Mouse (Mus musculus) liver, adult 10 weeks (tissue): ENCODE measurements around the gene Itgb1bp2. TPM values are rescaled to one million over a fixed set of nuclear protein-coding genes. Genes with fewer than 3 reads are reported as not detected.

Experiments used
- polyA plus RNA-seq: library from polyadenylated mRNA; stranded (reverse); fragments of 350-450 nt; fragmentation: Illumina TruSeq; extraction: RNeasy Lipid Tissue Mini Kit (QIAGEN cat#74804); gene quantifications from one replicate; pipeline ENCODE4 v1.2.3, GENCODE M21; 2014; ENCODE audit warnings: low read depth, low replicate concordance

Itgb1bp2 gene
- polyA plus RNA-seq, result not detected

DNA sequence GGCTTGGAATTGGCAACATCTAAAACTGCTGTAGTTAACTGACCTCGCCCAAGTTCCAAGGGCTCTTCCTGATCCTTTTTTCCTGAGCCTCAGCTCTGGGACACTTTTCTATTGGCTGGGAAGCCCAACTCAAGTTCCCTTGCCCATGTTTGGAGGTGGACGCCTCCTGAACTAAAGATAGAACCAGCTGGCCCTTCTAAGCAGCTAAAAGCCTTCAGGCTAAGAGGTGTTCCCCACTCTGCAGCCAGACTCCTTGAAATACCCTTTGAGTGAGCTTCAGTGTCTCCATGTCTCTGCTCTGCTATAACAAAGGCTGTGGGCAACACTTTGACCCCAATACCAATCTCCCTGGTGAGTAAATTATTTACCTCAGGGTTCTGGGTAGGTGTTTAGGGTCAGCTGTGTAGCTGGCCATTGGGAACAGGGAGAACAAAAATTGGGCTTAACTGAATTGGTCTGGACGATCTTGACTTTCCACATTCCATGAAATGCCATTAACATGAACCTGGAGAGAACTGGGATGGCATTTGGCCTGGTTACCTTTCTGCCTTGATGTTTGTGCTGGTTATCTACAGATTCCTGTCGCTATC lies at the start of gene Itgb1bp2:
Gene Itgb1bp2 (plus strand): TSS at position 203 of the 590 bp plus-strand sequence.

GRCm38 (mm10) chrX:101420700-101421095 lies 28.2 kb upstream of the Itgb1bp2 start, which contains the start of gene Zmym3:
Gene Zmym3, minus strand, starts transcription at chrX:101420849.

GRCm38 (mm10) chrX:101429142-101429949 lies 19.5 kb upstream of the Itgb1bp2 start, which contains the start of gene Nono:
Gene Nono, plus strand, starts transcription at chrX:101429318.

Other genes with a start within 250 kb of the Itgb1bp2 start
- gene Snx12, start 226.5 kb upstream of the Itgb1bp2 start, polyA plus RNA-seq, result 11.9 TPM
- 9.5 TPM for gene Foxo4, start 194.6 kb upstream of the Itgb1bp2 start, polyA plus RNA-seq
- not detected for gene Gm614, start 185.1 kb upstream of the Itgb1bp2 start, polyA plus RNA-seq
- gene Il2rg, start 180.8 kb upstream of the Itgb1bp2 start, polyA plus RNA-seq, result 6.0 TPM
- not detected for gene Gm20489, start 180.1 kb upstream of the Itgb1bp2 start, polyA plus RNA-seq
- 2.9 TPM for gene Med12, start 175.1 kb upstream of the Itgb1bp2 start, polyA plus RNA-seq
- not detected for gene Nlgn3, start 149.9 kb upstream of the Itgb1bp2 start, polyA plus RNA-seq
- 176 TPM for gene Gjb1, start 72.7 kb upstream of the Itgb1bp2 start, polyA plus RNA-seq
- gene Zmym3, start 28.2 kb upstream of the Itgb1bp2 start, polyA plus RNA-seq, result 6.0 TPM
- 111 TPM for gene Nono, start 19.8 kb upstream of the Itgb1bp2 start, polyA plus RNA-seq
- 17.8 TPM for gene Taf1, start 83.6 kb downstream of the Itgb1bp2 start, polyA plus RNA-seq
- gene Ogt, start 191.0 kb downstream of the Itgb1bp2 start, polyA plus RNA-seq, result 78.7 TPM